Mouse (Mus musculus) R1 (cell line): ENCODE results near the gene Astn1.

ENCODE experiments used
- DNase-seq: peaks from one replicate; pipeline ENCODE4 v3.0.0-alpha.2; 2018; ENCODE audit warnings: low read depth, low spot score

Astn1 gene

DNA sequence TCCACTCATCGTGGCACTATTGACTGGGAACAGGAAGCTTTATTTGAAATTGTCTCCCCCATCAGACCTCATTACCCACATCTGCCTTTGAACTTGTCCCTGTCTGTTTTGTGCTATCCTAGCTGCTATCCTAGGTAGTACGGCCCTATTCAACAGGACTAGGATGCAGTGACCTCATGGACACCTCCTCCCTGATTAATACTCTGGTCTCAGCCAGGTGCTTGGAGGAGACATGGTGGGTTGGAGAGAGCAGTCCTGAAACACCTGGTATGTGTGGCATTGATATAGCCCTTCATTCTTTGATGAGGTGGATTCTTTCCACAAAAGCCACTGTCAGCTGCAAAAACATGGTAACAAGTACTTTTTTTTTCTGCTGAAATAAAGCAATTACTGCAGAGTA is 52.1 kb downstream of the Astn1 start:
- no peak for DNase-seq

DNA sequence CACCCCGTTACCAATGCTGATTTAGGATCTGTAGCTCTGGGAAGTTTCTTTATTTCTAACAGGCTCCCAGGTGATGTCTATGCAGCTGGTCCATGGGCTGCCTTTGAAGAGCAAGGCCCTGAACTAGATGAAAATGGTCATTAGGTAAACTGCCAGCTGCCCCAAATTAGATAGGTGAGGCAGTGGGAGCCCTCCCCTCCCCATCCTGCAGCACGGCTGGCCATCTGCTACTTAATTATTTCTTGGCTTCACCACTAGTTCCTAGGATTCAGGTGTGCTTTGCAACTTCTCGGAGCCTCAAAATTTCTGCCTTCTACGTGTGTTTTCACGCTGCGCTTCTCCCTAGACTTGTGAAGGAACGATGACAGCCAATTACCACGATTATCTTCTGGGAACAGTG is 59.4 kb downstream of the Astn1 start:
- no peak for DNase-seq

DNA sequence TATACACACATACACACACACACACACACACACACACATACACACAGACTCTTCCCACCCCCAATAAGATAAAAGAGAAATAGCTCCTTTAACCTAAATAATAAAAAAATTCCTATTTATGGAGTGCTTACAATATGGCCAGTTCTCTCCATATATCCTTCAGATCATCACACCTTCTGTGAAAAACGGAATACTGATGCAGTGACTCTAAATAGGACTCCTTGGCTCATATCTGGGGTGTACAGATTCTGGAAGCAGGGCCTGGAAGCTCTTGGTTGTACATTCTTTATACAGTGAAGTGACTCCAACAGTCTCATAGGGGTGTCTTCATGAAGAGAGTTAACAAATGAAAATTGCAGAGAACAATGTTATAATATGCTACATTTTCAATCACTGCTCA is 60.7 kb downstream of the Astn1 start:
- DNase-seq, result no peak

DNA sequence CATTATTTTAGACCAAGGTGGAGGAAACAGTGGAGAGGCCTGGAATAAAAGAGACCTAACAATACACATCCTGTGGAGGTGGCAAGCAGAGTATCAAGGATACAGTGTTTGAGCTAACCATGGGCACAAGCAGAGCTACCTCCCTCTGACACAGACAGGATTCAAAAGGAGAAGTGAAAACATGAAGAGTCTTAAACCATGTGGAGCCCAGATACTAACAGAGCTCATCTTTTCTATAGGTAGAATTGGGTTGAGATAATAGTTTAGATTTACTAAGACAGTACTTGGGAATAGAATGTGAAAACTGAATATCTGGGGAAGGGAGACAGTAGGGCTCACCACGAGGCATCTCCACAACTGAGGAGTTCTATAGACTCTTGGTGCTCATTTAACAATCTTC is 84.0 kb downstream of the Astn1 start:
- DNase-seq, result no peak

DNA sequence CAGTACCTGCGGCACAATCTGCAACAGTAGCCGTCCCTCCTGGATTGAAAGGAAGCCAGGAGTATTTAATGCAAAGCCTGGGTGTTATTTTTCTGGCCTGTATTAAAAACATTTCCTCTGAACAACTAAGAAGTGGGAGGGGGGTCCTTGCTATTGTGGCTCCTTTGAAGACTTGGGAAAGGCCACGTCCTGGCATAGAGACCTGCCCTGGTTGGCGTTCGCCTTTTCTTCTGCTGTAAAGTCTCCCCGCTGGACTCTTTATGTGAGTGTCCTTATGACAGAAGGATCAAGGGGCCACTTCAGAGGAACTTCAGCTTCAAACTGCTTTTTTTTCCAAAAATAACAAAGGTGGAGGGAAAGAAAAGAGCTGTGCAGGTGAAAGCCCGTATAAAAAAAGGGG is 85.9 kb downstream of the Astn1 start:
- DNase-seq, result no peak

DNA sequence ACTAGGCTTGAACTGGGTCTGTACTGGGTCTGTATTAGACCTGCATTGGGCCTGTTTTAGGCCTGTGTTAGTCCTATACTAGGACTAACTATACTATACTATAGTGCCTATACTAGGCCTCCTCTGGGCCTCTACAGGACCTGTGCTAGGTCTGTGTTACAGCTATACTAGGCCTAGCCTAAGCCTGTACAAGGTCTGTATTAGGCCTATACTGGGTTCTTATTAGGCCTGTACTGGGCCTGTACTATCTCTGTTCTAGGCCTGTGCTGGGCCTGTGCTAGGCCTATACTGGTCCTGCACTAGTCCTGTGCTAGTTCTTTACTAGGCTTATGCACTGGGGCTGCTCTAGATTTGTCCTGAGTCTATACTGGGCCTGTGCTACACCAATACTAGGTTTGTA is 90.6 kb downstream of the Astn1 start:
- DNase-seq, result no peak

DNA sequence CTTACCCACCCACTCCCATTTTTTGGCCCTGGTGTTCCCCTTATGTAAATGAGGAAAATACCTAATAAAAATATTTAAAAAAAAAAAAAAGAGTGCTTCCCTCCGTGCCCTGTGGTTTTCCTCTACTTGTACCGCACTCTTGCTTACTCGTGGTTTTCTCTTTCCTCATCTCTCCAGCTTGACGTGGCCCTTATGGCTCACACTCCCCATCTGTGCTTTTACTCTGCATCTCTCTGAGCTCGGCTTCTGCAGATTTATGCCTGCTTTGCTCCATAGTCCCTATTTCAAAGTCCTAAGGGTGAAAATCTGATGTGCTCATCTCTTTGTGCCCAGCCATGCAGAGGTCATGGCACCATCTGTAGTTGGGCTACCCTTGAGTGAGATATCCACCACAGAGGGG is 91.5 kb downstream of the Astn1 start:
- DNase-seq, result no peak

DNA sequence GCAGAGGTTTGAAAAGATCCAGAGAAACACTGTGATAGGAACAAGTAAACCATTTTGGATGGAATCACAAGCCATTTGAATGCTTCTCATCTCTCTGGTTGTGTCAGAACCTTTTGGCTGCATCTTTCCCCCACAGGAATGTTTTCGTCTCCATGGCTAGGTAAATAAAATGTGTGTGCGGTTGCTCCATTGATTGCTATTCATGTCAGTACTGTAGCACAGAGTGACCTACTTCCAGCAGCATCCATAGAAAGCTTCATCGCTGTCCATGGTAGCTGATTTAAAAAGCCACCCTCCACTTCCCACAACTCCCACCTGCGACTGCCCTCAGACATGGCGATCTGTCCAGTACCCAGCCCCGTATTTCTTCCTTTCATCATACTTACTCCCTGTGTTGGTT is 101.9 kb downstream of the Astn1 start:
- DNase-seq, result peak; percentile 25

DNA sequence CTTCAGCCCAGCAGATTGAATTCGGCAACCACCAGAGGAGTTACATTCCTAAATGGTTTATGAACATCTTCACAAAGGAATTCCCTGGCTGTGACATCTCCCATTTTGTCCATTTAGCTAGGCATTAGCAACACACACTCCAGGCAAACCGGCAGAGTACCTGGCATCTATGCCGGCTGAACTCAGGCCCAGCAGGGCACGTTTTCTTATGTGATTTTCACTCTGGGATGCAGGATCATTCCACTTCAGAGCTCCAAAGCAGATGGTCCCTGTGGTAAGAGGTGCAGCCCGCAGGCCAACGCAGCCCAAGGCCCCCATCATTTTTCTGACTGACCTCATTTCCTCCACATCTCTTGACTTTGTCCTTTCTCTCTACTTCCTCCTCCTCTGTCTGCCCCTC is 103.2 kb downstream of the Astn1 start:
- DNase-seq, result no peak

DNA sequence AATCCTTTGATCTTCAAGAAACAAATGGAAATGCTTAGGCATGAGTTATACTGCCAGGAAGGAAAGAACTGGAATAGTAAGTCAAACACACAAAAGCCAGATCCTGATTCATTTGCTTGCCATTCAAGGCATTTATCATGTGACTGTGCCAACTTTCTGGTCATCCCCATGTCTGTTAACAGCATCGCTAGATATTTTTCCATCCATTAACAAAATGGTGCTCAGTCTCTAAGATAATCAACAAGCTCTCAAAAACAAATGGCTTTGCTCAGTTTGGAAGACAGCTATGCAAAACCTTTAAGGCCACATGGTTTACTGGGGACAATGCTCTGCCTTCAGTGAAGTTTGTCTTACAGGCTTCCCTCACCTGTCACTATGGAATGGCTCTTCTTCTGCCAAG is 115.8 kb downstream of the Astn1 start:
- DNase-seq, result no peak

DNA sequence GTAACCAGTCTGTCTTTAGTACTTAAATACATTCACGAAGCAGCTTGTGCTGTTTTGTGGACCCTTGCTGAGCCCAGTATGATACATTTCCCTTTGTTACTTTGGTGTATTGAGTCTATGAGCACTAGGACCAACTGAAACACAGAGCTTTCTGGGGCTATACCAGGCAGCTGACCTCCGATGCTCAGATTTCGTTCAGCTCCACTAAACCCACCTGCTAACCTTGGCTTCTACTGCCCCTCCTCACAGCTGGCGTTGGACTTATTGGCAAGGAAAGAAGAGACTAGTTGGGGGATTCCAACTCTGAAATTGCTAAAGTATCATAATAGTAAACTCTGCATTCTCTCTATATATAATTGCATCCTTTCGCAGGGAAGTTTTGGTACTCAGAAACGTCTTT is 118.2 kb downstream of the Astn1 start:
- no peak for DNase-seq

DNA sequence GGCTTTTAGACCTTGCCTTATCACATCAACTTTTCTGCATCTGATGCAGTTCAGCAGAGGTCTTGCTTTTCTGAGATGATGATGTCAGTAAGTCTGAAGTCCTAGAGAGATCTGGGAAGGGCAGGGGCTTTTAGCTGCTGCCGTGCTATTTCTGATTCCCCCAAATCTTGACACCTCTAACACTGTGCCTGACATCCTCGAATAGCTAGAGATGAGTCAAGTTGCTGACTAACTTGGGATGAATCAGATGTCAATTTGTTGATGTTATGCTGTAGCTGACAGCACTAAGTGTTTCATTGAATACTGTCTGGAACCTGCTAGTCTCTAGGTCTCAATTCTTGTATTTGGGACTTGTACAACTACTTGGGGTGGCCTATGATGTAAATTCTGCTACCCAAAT is 121.7 kb downstream of the Astn1 start:
- DNase-seq, result no peak

DNA sequence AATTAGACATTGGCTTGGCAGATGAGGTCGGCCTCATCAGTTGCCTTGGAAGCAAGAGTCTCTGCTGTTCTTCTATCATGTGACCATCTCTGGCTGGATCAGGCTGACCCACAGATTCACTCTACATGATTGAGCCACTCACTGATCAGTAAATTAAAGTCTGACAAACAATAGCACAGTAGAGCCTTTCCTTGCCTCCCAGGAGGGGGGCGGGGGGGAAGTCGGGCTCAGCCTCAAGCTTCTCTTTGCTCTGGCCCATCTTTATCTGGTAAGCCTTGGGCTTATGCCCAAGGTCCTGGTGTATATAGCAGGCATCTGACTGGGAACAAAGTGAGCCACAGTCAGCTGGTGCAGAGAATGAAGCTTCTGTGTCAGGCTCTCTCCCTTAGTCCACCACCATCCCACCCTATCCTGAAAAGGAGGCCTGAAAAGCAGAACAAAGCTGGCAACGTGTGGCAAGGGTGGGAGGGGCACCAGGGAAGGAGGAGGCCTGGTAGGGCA is 127.5 kb downstream of the Astn1 start:
- peak; percentile 6 for DNase-seq

DNA sequence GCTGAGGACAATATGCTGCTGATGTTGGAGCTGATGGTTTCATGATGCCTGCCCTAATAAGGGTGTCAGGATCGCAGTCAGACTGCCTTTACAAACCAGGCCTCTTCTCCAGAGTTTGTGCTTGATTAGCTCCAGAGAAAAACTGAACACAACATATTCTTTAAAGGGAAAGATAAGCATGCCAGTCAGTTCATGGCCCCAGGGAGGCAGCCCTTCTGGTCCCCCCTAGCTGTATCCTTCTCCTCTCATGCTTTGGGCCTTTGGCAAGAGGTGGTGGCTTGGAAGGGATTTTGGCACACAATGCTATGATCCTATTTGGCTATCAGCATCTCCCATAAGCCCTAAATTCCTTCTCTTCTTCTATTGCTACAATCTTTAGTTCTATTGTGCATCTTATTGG is 128.1 kb downstream of the Astn1 start:
- no peak for DNase-seq

DNA sequence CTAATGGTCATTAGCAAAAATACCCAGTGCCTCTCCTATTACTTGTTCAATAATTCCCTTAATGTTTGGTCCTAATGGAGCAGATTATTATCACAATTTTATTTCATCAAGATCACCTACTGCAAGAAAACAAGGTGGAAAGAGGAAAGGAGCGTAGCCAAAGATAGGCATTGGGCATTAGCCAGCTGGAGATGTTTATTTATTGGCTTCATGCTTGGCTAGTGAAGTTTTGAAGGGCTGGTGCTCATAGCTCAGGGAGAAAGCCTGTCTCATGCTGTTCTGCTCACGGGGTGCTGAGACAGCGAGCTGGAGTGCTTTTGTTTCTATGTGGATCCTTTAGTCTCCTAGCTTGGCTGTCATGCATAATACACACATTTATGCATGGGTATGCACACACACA is 131.2 kb downstream of the Astn1 start:
- no peak for DNase-seq

DNA sequence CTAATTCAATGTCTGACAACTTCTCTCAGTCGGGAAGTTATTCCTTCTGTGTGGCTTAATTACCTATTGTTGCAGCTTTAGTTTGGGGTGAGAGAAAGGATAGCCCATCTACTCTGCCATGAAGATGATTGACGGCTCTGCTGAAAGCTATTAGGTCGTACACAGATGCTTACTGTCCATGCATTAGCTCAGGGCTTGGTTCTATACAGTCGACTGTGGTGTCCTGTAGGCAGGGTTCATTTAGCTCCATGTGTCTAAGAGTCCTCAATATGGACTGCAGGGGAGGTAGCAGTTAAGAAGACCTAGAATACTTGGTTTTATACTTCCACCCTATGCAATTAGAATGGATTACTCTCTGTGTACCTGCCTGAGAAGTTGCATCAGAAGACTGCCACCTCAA is 138.1 kb downstream of the Astn1 start:
- no peak for DNase-seq

DNA sequence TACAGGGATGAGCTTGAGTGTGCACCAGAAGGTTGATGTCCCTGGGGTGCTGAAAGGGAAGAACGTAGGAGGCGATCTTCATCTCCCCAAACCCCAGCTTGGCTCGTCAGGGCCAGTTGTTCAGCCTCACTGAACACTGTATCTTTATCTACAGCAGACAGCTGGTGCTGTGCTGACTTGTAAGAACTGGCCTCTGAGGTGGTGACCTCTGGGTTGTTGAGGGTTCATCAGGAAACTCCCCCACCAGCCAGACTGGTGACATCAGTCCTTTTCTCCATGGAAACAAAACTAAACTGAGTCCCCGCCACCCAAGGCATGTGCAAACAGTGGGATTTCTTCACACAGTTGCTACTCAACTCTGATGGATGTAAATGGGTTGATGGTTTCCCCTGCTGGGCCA is 138.9 kb downstream of the Astn1 start:
- DNase-seq, result peak; percentile 4

DNA sequence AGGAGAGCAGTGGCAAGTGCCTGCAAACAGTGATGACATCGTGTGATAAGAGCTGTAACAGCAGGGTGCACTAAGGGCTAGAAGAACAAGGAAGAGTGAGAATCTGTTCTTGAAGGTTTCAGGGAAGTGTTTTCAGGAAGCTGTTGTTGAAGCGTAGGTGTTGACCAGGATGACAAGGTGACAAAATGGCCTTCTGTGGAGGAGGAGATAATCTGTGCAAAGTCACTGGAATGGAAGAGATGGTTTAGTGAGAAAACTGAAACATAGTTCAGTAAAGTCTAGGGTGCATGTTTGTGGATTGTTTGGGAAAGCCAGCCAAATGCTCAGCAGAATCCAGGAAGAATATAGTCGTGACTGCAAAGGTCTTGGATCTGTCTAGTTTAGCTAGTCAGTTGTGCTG is 145.5 kb downstream of the Astn1 start:
- DNase-seq, result no peak

DNA sequence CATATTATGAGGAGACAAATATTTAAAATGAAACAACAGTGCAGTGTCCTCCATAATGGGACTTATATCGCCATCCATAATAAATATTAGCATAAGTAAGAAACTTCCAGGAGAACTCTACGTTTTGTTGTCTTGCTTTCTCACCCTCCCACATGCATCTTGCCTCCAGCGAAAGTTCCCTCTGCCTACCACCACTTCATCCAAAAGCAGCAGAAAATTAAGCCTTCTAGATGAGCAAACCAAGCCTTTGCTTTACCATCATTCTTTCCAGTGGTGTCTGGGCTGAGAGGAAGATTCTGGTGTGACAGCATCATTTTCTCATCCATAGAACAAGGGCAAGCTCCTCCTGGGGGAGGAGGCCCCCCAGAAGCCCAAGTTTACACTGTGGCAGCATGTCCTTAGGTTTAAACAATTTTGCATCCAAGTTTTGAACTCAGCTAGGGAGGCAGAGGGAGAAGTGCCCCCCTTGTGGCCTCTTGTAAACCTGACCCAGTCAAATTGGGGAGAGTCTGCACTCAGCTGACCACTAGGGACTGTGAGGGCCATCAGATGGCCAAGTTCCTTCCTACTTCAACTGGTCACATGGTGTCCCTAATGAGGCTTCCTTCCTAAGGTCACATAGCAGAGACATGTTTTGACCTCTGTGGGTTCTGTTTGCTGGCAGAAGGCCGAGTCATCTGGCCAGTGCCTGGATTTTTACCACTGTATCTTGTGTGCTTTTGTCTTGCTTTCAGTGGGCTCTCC is 147.2 kb downstream of the Astn1 start:
- DNase-seq, result no peak

DNA sequence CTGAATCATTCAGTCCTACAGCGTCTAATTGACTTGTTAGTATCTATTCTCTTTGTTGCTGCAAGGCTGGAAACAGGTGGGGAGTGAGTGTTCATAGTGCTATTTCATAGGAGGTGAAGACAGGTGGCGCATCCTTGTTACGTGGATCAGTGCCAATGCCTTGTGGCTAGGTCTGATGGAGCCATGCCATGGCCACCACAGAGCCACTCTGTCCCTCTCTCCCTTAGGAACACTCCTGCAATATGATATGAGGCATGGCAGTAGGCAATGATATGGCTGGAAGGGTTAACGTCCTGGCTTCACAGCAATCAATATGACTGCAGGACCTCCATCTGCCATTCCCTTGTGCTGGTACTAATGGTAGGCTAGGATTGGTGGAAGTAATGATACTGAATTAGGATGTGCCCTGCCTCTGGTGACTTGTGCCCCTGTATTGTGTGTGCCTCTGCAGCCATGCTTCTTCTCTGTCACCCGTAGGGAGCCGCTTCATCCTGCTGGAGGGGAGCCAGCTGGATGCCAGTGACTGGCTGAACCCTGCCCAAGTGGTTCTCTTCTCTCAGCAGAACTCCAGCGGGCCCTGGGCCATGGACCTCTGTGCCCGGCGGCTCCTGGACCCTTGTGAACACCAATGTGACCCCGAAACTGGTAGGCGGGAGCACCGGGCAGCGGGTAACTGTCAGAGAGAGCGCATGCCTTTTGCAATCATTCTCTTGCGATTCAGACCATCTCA is 148.6 kb downstream of the Astn1 start:
- no peak for DNase-seq

DNA sequence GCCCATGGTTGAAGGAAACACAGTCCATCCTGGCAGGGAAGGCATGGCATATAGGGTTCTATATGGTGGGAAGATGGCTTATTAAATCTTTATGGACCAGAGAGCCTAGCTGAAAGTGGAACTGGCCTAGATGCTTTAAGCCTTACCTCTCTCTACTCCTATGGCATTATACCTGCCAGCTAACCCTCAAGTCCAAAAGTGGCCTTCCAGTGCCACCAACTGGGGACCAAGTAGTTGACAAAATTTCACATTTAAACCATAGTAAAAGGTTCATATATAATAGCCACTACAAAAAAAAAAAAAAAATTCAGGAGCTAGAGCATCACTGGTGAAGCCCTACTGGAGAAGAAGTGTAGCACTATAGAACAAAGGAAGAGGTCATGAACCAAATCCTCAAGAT is 150.0 kb downstream of the Astn1 start:
- no peak for DNase-seq

DNA sequence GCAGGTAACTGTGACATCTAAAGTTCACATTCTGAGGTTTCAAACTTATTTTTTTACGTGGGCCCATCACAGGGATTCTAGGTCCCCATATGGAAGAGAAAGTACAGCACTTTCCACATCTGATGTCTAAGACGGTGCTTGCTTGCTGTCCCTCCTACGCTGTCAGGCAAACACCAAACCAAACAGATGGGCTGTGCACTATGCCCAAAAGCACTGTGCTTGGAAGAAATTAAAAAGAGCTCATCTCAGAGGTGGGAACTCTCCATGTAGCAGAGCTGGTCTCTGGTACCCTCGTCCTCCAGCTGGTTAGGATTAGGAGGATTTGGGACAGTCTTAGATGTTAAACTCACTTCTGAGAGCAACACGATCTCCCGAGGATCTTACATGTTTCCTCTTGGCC is 150.6 kb downstream of the Astn1 start:
- DNase-seq, result no peak

DNA sequence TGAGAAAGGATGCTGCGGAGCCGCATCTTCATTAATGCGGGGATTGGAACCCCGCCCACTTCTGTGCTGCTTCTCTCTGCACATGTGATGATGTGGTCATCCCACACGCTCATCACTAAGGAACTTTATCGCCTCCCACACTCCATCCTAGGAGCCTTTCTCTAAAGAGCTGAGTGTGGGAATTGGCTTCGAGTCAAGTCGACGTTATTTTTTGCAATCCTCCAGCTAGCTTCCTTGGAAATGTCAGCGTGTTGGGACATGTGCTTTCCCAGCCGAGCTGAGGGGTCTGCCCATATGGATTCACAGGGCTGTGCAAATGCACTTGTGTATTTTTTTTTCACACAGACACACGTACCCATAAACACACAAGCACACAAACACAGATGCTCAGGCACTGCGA is 151.5 kb downstream of the Astn1 start:
- no peak for DNase-seq
